Mouse (Mus musculus) heart, postnatal 36 days (tissue): ENCODE data around the gene Gm17617. TPM values are rescaled to one million over a fixed set of nuclear protein-coding genes. Genes with fewer than 3 reads are reported as not detected.
"Not testable (repeated sequence)": the region's sequence is repeated elsewhere in the genome, so short reads cannot be mapped to it uniquely, and the experiment has no call there.

Source experiments
- DNase-seq, 2 experiments: peaks; one replicate each; pipeline ENCODE4 v3.0.0; 2021 to 2022
- intact Hi-C: fragments of 180-260 bp; cut with DNase I; formaldehyde crosslinking; loops from one replicate; pipeline ENCODE4 v1.15.1; 2025
- total RNA-seq, 2 experiments: library from RNA; stranded (reverse); gene quantifications; 2 replicates each; pipeline ENCODE4 v1.2.3; 2021

The Gm17617 gene
- total RNA-seq, 2 experiments from 2014 or later, result not detected

DNA sequence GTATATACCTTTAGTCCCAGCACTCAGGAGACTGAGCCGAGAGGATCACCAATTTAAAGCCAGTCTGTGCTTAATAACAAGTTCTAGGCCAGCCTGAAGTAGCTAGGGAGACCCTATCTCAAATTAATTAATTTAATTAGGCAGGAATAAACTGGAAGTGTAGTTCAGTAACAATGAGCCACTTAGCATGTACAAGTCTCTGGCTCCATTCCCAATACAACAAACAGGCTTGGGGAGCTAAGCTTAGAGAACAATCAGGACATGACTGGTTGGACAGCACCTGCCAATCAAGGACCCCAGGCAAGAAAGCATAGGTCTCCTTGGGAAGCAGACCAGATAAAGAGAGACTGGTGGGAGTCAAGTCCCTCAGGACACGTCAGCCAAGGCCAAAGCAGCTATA is 6.9 kb upstream of the Gm17617 start:
- no peak for DNase-seq
- intact Hi-C loops, result no loop called here

DNA sequence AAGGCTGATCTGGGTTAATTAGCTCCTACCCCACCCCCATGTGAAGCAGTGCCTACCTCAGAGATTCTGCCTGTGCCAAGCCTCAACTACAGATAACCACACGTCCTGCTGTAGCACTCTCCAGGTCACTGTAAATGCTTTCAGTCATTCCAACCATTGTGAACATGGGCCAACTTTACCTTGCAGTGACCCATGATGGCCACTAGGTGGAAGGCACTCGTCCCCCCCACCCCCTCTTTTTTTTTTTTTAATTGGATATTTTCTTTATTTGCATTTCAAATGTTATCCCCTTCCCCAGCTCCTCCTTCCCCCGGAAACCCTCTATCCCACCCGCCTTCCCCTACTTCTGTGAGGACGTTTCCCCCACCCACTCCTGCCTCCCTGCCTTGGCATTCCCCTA is 2.0 kb upstream of the Gm17617 start:
- peak; percentile 9 to 18 for DNase-seq
- intact Hi-C loops, result loop anchor here (1.0 kb wide), 1 partner anchor 43 kb away; no protein-coding TSS in a partner anchor

DNA sequence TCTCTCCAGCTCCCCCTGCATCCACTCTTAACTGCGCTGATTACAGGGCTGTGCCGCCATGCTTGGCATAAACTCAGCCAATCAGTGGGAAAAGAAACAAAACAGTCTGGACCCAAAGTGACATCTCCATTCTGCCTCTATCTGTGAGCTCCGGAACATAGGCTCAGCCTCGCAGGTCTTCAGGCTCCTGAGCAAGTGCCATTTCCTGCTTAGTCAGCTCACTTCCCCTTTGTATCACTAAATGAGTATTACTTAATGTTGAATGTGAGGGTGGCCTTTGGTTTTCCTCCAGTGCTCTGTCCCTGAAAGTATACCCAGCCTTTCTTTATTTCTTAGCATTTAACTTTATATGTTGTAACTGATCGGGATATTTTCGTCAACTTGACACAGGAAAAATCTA is 8.4 kb downstream of the Gm17617 start:
- DNase-seq, result no peak
- intact Hi-C loops, result no loop called here

DNA sequence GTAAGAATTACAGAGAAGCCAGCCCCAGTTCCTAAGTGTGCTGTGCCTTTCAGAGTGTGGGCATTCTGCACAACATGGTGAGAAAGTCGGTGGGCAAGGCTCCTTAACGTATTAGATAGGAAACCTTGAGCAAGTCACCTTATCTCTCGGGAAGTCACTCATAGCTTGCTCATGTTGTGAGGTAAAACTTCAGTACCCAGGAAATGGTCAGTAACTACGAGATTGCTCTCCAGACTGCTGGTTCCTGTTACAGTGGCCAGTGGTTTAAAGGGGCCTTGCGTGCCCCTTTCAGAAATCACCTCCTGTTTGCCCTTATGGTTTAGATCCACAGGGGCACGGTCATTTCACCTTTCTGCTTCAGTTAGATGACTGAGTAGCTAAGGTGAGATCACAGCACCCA is 19.0 kb downstream of the Gm17617 start:
- intact Hi-C loops, result no loop called here

DNA sequence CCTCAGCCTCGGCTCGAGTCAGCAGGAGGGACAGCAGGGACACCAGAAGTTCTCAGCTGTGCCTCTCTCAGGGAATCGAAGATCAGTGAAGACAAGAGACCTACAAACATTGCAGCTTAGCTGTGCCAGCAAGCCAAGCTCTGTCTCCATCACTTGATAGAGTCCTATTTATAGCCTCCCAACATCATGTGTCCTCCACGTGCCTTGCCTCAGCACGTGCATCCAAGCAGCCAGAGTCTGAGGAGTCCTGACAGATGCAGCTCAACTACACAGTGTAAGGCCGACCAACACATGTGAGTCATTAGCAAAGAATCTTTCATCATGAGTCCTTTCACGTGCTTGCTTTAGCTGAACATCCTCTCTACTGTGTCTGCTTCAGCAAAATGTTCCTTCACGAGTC is 25.7 kb downstream of the Gm17617 start:
- intact Hi-C loops, result loop anchor here (10.0 kb wide), 1 partner anchor 217 kb away; the partner anchor contains the start of genes Mxd3, Prelid1 and Rab24
- DNase-seq, result peak; percentile 63 to 67

More for the DNA sequence above, 19.0 kb downstream of the Gm17617 start:
- no peak for DNase-seq

DNA sequence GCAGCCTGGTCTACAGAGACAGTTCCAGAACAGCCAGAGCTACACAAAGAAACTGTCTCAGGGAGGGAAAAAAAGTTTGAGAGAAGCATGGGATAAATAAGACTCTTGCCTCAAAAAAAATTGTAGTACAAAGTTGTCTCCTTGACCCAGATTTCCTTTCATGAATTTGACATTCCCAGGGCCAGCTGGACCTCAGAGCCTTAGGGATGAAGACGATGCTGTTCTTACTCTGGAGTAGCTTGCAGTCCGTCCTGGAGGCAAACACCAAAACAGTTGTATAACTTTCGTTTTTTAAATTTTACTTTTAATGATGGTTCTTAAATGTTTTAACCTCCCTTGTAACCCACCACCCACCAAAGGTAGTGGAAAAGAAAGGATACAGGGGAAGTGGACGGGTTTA is 26.2 kb downstream of the Gm17617 start:
- no peak for DNase-seq
- intact Hi-C loops, result loop anchor here (10.0 kb wide), 1 partner anchor 218 kb away; the partner anchor contains the start of genes Mxd3, Prelid1 and Rab24

DNA sequence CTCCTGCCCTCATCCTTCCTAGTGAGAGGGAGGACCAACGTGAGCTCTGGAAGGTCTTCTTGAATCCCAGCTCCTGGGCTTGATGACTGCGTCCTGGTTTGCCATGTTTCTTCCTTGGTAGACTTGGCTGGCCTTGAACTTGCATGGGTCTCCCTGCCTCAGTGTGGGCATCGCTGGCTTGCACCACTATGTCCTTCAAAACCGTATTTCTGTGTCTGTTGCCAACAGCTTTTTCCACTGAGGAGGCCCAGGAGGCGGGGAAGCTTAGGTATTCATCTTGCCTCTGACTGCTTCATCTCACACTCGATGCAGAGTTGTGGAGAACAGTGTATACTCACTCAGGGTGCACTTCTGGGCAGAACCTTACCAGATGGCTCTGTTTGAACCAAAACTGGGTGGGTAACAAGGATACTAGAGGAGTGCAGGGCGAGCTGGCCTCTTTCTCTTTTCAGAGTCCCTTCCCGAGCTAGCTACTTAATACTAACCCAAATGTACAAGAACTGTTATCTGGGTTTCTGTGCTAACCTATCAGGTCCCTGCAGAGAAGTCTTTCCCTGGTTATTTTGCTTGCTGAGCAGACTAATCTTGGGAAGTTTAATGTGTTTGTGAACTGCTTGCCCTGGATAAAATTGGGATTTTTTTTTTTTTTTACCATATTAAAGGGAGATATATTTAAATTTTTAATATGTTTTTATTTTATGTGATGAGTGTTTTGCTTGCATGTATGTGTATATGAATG is 27.2 kb downstream of the Gm17617 start:
- intact Hi-C loops, result loop anchor here (2.0 to 10.0 kb wide), 2 partner anchors 73 to 219 kb away; partner anchors contain the start of genes Mxd3, Prelid1 and Rab24
- DNase-seq, result peak; percentile 13 to 23

DNA sequence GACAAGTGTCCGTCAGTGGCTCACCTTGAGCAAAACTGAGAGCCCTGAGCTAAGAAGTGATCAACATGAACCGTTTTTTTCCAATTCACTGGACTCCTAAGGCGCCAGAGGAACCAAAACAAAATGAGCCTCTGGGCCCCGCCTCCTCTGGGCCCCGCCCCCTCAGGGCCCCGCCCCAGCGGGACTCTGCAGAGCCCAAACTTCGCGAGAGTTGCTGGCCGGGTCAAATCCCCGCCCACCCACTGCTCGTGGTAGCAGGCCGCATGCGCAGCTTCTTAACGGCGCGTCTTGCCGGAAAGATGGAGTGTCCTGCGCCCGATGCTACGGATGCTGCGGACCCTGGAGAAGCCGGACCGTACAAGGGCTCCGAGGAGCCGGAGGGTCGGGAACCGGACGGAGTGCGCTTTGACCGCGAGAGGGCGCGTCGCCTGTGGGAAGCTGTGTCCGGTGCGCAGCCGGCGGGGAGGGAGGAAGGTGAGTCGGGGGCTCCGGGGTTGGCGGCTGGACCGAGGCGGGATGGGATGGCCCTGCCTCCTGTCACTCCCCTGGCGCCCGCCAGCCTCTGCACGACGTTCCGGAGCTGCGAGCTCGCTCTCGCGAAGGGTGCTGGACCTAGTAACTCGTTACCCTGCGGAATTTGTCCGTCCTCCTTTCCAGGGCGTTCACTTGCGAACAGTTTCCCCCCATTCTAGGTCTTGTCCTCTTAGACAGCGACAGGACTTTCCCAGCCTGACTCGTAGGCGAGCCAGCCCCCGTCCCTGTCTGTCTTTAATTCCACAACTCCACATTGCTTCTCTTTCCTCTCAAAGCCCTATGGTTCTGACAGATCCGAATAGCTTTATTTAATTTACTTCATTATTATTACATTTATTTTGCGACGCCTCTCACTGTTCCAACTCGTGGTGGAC is 28.0 kb downstream of the Gm17617 start, which contains the start of gene Zfp346:
Zfp346 (plus strand) TSS at position 267 of the 908 bp plus-strand sequence.
- intact Hi-C loops, result loop anchor here (2.0 to 10.0 kb wide), 2 partner anchors 74 to 220 kb away; partner anchors contain the start of genes Mxd3, Prelid1 and Rab24
- DNase-seq, result peak; percentile 97 to 98

DNA sequence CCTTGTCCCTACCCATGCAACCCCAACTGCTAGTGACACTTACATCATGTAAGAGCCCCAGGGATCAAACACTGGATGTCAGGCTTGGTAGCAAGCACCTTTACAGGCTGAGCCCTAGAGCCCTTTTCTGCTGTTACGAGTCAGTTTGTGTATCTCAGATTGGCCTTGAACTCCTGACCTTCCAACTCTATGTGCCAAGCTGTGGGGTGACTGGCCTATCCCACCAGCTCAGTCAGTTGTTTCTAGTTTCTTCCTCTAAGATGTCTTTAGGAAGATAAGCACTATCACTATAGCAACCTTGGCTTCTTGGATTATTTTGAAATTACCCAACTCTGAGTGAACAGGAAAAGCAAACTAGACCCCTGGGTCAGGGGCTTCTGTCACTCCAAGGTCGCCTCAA is 30.0 kb downstream of the Gm17617 start:
- no peak for DNase-seq
- intact Hi-C loops, result loop anchor here (10.0 kb wide), 1 partner anchor 221 kb away; the partner anchor contains the start of genes Mxd3, Prelid1 and Rab24

DNA sequence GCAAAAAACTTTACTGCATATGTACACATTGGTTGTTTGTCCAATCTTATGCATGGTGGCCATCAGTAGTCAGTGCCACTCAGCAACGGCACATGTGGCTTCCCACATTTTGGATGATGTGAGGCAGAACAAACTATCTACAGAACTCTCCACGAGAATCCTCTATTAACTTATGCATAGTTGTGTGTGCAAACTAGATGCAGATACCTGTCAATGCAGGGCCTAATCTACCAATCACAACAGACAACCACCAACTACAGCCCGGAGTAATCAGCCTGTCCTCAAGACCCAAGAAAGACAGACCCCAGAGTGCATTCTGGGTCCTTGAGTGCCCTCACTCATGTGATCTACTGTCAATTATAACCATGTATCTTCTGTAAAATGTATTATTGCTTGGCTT is 31.0 kb downstream of the Gm17617 start:
- DNase-seq, result no peak
- intact Hi-C loops, result loop anchor here (10.0 kb wide), 1 partner anchor 222 kb away; the partner anchor contains the start of genes Mxd3, Prelid1 and Rab24

DNA sequence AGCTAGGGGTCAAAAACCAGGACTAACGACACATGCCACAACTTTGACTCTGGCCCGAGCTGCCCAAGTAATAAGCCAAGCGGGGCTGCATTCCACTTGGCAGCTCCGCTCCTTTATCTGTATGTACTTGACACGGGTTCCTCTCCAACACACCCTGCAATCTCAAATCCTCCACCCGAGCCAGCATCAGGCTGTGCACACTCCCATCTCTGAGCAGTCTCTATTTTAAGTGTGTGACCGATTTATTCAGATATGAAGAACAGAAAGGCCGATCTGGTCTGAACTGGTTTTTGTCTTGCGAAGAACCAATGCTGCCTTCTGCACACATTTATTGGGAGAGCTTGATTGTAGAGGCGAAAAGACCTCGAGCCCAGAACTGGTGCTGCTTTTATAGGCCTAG is 31.7 kb downstream of the Gm17617 start:
- no peak for DNase-seq
- intact Hi-C loops, result loop anchor here (10.0 kb wide), 1 partner anchor 223 kb away; the partner anchor contains the start of genes Mxd3, Prelid1 and Rab24

DNA sequence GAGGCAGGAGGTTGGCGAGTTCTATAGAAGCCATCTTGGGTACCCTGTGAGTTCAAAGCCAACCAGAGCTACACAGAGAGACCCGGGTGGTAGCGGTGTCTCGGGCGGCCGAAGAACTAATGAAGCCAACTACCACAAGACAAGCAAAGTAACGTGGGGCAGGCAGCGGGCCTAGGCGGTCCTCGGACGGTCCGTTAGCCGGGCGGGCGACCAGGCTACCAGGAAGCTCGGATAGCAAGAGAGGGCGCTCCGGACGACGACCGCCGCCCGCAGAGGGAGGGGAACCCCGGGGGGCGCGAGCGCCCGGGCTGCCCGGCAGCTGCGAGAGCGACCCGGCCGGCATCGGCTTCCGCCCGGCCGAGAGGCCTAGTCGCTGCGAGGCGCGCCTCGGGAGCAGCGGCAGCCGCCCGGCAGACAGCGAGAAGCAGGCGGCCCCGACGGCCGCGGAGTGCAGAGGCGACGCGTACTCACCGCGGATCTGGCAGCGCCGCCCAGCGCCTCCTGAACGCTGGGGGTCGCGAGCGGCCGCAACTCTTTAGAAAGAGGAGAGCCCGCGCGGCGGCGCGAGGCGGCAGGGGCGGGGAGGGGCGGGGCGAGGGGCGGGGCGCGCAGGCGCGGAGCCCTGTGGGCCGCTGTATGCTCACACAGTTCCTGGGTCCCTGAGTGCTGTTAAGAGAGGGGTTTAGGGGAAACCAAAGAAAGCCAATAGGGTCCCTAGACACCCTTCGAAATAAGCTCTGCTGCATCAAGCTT is 33.4 kb downstream of the Gm17617 start, which contains the start of gene Uimc1:
Uimc1 (minus strand) TSS at position 575 of the 753 bp plus-strand sequence.
- intact Hi-C loops, result loop anchor here (10.0 kb wide), 1 partner anchor 225 kb away; the partner anchor contains the start of genes Mxd3, Prelid1 and Rab24
- peak; percentile 82 to 87 for DNase-seq

DNA sequence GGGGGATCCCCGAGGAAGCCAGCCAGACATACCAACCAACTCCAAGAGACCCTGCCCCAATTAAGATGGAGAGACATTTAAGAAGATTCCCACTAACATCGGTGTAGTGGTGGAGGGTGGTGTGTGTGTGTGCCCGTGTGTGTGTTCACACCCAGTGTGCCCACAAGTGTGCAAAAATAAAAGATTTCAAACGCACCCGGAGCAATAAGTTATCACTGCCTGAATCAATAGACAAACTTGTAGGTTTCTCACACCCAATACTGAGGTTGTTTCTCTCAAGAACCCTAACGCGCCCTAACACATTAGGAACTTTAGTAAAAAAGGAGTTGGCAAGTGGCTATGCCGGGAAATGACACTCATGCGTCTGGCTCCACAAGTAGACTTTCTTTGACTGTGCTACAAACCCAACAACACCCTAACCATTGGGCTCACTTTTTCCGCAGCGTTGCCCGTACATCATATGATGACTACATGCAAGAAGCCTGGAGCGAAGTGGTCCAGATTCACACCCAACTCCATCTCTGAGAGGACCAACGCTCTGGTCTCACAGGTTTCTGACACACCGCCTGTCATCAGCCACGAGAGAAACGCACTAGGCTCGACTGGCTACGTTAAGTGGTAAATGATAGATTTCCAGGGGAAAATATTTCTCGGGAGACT is 34.2 kb downstream of the Gm17617 start:
- intact Hi-C loops, result no loop called here
- peak; percentile 13 to 34 for DNase-seq

DNA sequence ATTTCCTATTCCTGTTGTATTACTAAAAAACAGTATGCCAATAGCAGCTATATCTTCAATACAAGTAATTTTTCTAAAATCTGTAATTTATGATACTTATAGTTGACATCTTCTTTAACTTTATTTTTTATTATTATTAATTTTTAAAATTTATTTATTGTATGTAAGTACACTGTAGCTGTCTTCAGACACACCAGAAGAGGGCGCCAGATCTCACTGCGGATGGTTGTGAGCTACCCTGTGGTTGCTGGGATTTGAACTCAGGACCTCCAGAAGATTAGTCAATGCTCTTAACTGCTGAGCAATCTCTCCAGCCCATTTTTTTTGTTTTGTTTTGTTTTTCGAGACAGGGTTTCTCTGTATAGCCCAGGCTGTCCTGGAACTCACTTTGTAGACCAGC is 35.5 kb downstream of the Gm17617 start:
- intact Hi-C loops, DNase-seq: not testable (repeated sequence)

DNA sequence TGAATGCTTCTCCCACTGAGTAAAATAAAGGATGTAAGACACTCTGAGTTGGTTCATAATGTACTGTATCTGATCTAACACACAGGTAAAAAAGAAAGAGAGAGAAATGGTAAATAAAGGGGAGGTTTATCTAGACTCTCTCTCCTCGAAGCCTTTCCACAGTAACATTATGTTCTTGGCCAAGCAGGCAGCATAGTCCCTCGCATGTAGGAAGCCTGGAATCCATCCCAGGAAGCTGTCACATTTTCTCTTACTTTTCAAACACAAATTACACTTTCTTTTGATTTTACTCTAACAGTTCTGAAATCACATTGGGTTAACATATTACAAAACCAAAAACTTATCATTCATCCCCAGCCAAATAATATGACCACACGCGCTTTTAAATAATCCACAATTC is 40.8 kb downstream of the Gm17617 start:
- intact Hi-C loops, result no loop called here
- DNase-seq, result no peak
